Mouse (Mus musculus) midbrain, postnatal 0 days (tissue): ENCODE data around the gene Tspan18. TPM values are rescaled to one million over a fixed set of nuclear protein-coding genes. Genes with fewer than 3 reads are reported as not detected.
A peak's percentile ranks its signal among the peaks of the same experiment; 100 is the strongest.

Source experiments
- ATAC-seq: fragments of 200-750 bp; cut with Nextera tagmentation; 2 replicates; pipeline ENCODE4 v1.8.0; 2017; ENCODE audit warnings: moderate number of reproducible peaks, mild to moderate bottlenecking, moderate TSS enrichment, moderate library complexity; ENCODE audit not compliant: low FRiP score
- DNase-seq: peaks from one replicate; pipeline ENCODE4 v3.0.0-alpha.2; 2015; ENCODE audit warnings: low spot score
- H3K27ac ChIP-seq: fragments of 300-500 bp; sonication (generic); 2 replicates; pipeline ENCODE4 v1.5.1; 2014; ENCODE audit warnings: low read depth, mild to moderate bottlenecking, low read length, mixed read lengths
- H3K27me3 ChIP-seq: fragments of 300-500 bp; sonication (generic); 2 replicates; pipeline ENCODE4 v1.6.1; 2014; ENCODE audit warnings: low read length, control low read depth, mixed read lengths; ENCODE audit not compliant: insufficient read depth
- H3K36me3 ChIP-seq: fragments of 300-500 bp; sonication (generic); 2 replicates; pipeline ENCODE4 v1.6.1; 2014; ENCODE audit warnings: low read length, control low read depth, mixed read lengths; ENCODE audit not compliant: insufficient read depth
- H3K4me1 ChIP-seq: fragments of 300-500 bp; sonication (generic); 2 replicates; pipeline ENCODE4 v1.6.1; 2014; ENCODE audit warnings: mild to moderate bottlenecking, control low read depth, antibody characterized with exemption, low read length, mixed read lengths; ENCODE audit not compliant: insufficient read depth
- H3K4me2 ChIP-seq: fragments of 300-500 bp; sonication (generic); 2 replicates; pipeline ENCODE4 v1.6.1; 2014; ENCODE audit warnings: low read depth, mild to moderate bottlenecking, low read length, mixed read lengths; ENCODE audit not compliant: poor library complexity, severe bottlenecking
- H3K4me3 ChIP-seq: fragments of 300-500 bp; sonication (generic); 2 replicates; pipeline ENCODE4 v1.5.1; 2014; ENCODE audit warnings: low read depth, mild to moderate bottlenecking, low read length, moderate library complexity
- H3K9ac ChIP-seq: fragments of 300-500 bp; sonication (generic); replicated peaks from 2 replicates; pipeline ENCODE4 v1.6.1; 2014; ENCODE audit warnings: mild to moderate bottlenecking, low read length, moderate library complexity, mixed read lengths; ENCODE audit not compliant: poor library complexity, severe bottlenecking
- H3K9me3 ChIP-seq: fragments of 300-500 bp; sonication (generic); 2 replicates; pipeline ENCODE4 v1.6.1; 2016; ENCODE audit warnings: low read length, control low read depth
- CTCF ChIP-seq: IDR thresholded peaks from 2 replicates; pipeline ENCODE4 v1.5.1; 2016; ENCODE audit warnings: antibody characterized with exemption, mild to moderate bottlenecking
- WGBS: fragments of 180-500 bp; shearing (Covaris S2); extraction: QIAGEN DNeasy Blood & Tissue Kit; methylation state at CpG from one replicate; pipeline ENCODE4 v1.1.7; 2014; 5-methylcytosine and 5-hydroxymethylcytosine counted together
- polyA plus RNA-seq: library from polyadenylated mRNA; unstranded; fragments of >200 nt; fragmentation: Nextera tagmentation; extraction: Ambion mirVana; gene quantifications from 2 replicates; pipeline ENCODE4 v1.2.1, GENCODE M21; 2015
- total RNA-seq: library from RNA; depleted of rRNA; stranded (reverse); fragments of >200 nt; gene quantifications from 2 replicates; pipeline ENCODE4 v1.2.3, GENCODE M21; 2014

Gene Tspan18
- total and polyA plus RNA-seq, 2 experiments from 2014 or later, result 16.5 to 19.8 TPM

GRCm38 (mm10) chr2:93180077-93180844 is 154.0 kb downstream of the Tspan18 start:
- peak overlapping the region; percentile 57 for H3K9ac ChIP-seq
- H3K36me3 ChIP-seq, result no peaks in the 10 kb centered on the region
- DNase-seq (no peak), ATAC-seq (no peak)
- peak overlapping the region; percentile 57 for H3K27ac ChIP-seq
- peak overlapping the region; percentile 54 for H3K4me2 ChIP-seq
- peak overlapping the region; percentile 25 for H3K4me3 ChIP-seq
- no peaks in the 10 kb centered on the region; the same call in 1 of the 2 replicates for H3K27me3 ChIP-seq
- no peaks in the 10 kb centered on the region for H3K9me3 ChIP-seq
- 1% methylated on average over 31 of the region's 41 CpGs for WGBS
- no peak for TF ChIP-seq CTCF
- H3K4me1 ChIP-seq, result peaks cover 19% of the 10 kb centered on the region; the same call in 1 of the 2 replicates

- H3K27ac ChIP-seq, result no peak overlapping the region
- H3K27me3 ChIP-seq, result no peaks in the 10 kb centered on the region; the same call in 1 of the 2 replicates
- ATAC-seq (no peak), DNase-seq (no peak)
- H3K4me2 ChIP-seq, result peak overlapping the region; percentile 54; the same call in 1 of the 2 replicates
- no peaks in the 10 kb centered on the region for H3K9me3 ChIP-seq
- H3K4me3 ChIP-seq, result no peak overlapping the region
- no peaks in the 10 kb centered on the region for H3K36me3 ChIP-seq
- H3K9ac ChIP-seq, result peak overlapping the region; percentile 57
- 65% methylated on average over 5 of the region's 5 CpGs for WGBS
- H3K4me1 ChIP-seq, result peaks cover 19% of the 10 kb centered on the region; the same call in 1 of the 2 replicates
- TF ChIP-seq CTCF, result no peak
Observed at GRCm38 (mm10) chr2:93179603-93180002, 154.7 kb downstream of the Tspan18 start.

GRCm38 (mm10) chr2:93178313-93178677 is 156.0 kb downstream of the Tspan18 start:
- peaks cover 19% of the 10 kb centered on the region; the same call in 1 of the 2 replicates for H3K4me1 ChIP-seq
- no peaks in the 10 kb centered on the region; the same call in 1 of the 2 replicates for H3K27me3 ChIP-seq
- no peak for ATAC-seq
- WGBS, result 78% methylated on average over 4 of the region's 4 CpGs
- no peaks in the 10 kb centered on the region for H3K9me3 ChIP-seq
- H3K4me3 ChIP-seq, result no peak overlapping the region
- no peak overlapping the region for H3K27ac ChIP-seq
- no peak for DNase-seq
- H3K36me3 ChIP-seq, result no peaks in the 10 kb centered on the region
- no peak overlapping the region for H3K9ac ChIP-seq
- no peak for TF ChIP-seq CTCF
- H3K4me2 ChIP-seq, result no peak overlapping the region

GRCm38 (mm10) chr2:93177668-93178312 is 156.5 kb downstream of the Tspan18 start:
- Histone ChIP-seq H3K4me1 (peaks cover 19% of the 10 kb centered on the region; the same call in 1 of the 2 replicates), H3K4me3 (no peak overlapping the region), H3K27ac (no peak overlapping the region), H3K9ac (no peak overlapping the region), H3K9me3 (no peaks in the 10 kb centered on the region), H3K36me3 (no peaks in the 10 kb centered on the region), H3K27me3 (no peaks in the 10 kb centered on the region; the same call in 1 of the 2 replicates), H3K4me2 (no peak overlapping the region)
- WGBS, result 75% methylated on average over 20 of the region's 20 CpGs
- 0 out of 2 replicates have a peak, but pooled peaks have one; percentile 15 for ATAC-seq
- no peak for DNase-seq
- TF ChIP-seq CTCF, result no peak

GRCm38 (mm10) chr2:93176871-93177667 is 157.2 kb downstream of the Tspan18 start:
- H3K4me1 ChIP-seq, result peaks cover 19% of the 10 kb centered on the region; the same call in 1 of the 2 replicates
- ATAC-seq, result 0 out of 2 replicates have a peak, but pooled peaks have one; percentile 38
- H3K27ac ChIP-seq, result peak overlapping the region; percentile 38; the same call in 1 of the 2 replicates

More at GRCm38 (mm10) chr2:93176871-93177667, 157.2 kb downstream of the Tspan18 start:
- no peak for TF ChIP-seq CTCF
- no peaks in the 10 kb centered on the region for H3K36me3 ChIP-seq
- H3K9me3 ChIP-seq, result no peaks in the 10 kb centered on the region
- H3K27me3 ChIP-seq, result no peaks in the 10 kb centered on the region; the same call in 1 of the 2 replicates
- no peak overlapping the region for H3K4me2 ChIP-seq
- WGBS, result 12% methylated on average over 16 of the region's 17 CpGs
- H3K9ac ChIP-seq, result no peak overlapping the region
- H3K4me3 ChIP-seq, result no peak overlapping the region
- peak; percentile 82 for DNase-seq
